Mouse (Mus musculus) heart, postnatal 0 days (tissue): Measurements from ENCODE around the gene Nedd8. TPM values are rescaled to one million over a fixed set of nuclear protein-coding genes. Genes with fewer than 3 reads are reported as not detected.
A peak's percentile ranks its signal among the peaks of the same experiment; 100 is the strongest.

Experiments
- ATAC-seq: fragments of 200-750 bp; cut with Nextera tagmentation; 2 replicates; pipeline ENCODE4 v1.8.0; 2017; ENCODE audit warnings: low read depth, moderate number of reproducible peaks, moderate library complexity; ENCODE audit not compliant: insufficient read depth
- DNase-seq: peaks from one replicate; pipeline ENCODE4 v3.0.0-alpha.2; 2016; ENCODE audit warnings: low spot score
- H3K27ac ChIP-seq: fragments of 300-500 bp; sonication (generic); 2 replicates; pipeline ENCODE4 v1.5.1; 2014; ENCODE audit warnings: low read depth, mild to moderate bottlenecking
- H3K27me3 ChIP-seq: fragments of 300-500 bp; sonication (generic); 2 replicates; pipeline ENCODE4 v1.6.1; 2014; ENCODE audit warnings: low read length, mixed read lengths; ENCODE audit not compliant: control insufficient read depth, insufficient read depth
- H3K36me3 ChIP-seq: fragments of 300-500 bp; sonication (generic); replicated peaks from 2 replicates; pipeline ENCODE4 v1.6.1; 2014; ENCODE audit warnings: low read length, mixed read lengths; ENCODE audit not compliant: control insufficient read depth, insufficient read depth
- H3K4me1 ChIP-seq: fragments of 300-500 bp; sonication (generic); 2 replicates; pipeline ENCODE4 v1.6.1; 2014; ENCODE audit warnings: antibody characterized with exemption; ENCODE audit not compliant: control insufficient read depth, insufficient read depth
- H3K4me2 ChIP-seq: fragments of 300-500 bp; sonication (generic); 2 replicates; pipeline ENCODE4 v1.6.1; 2014; ENCODE audit warnings: low read depth, mild to moderate bottlenecking, low read length, moderate library complexity
- H3K4me3 ChIP-seq: fragments of 300-500 bp; sonication (generic); 2 replicates; pipeline ENCODE4 v1.5.1; 2014; ENCODE audit warnings: low read depth, low read length
- H3K9ac ChIP-seq: fragments of 300-500 bp; sonication (generic); replicated peaks from 2 replicates; pipeline ENCODE4 v1.6.1; 2014; ENCODE audit warnings: low read depth, low read length, mixed read lengths
- H3K9me3 ChIP-seq: fragments of 300-500 bp; sonication (generic); replicated peaks from 2 replicates; pipeline ENCODE4 v1.6.1; 2016; ENCODE audit warnings: low read length; ENCODE audit not compliant: control insufficient read depth
- CTCF ChIP-seq: IDR thresholded peaks from 2 replicates; pipeline ENCODE4 v1.5.1; 2016; ENCODE audit warnings: antibody characterized with exemption, control low read depth, low read depth
- EP300 ChIP-seq: IDR thresholded peaks from 2 replicates; pipeline ENCODE4 v1.6.1; 2016; ENCODE audit warnings: antibody characterized with exemption, low read depth
- WGBS: fragments of 180-500 bp; shearing (Covaris S2); extraction: QIAGEN DNeasy Blood & Tissue Kit; methylation state at CpG from one replicate; pipeline ENCODE4 v1.1.7; 2014; 5-methylcytosine and 5-hydroxymethylcytosine counted together
- polyA plus RNA-seq: library from polyadenylated mRNA; unstranded; fragments of >200 nt; fragmentation: Nextera tagmentation; extraction: Ambion mirVana; gene quantifications from 2 replicates; pipeline ENCODE4 v1.2.1, GENCODE M21; 2015
- total RNA-seq: library from RNA; depleted of rRNA; stranded (reverse); fragments of >200 nt; gene quantifications from 2 replicates; pipeline ENCODE4 v1.2.3, GENCODE M21; 2014; ENCODE audit warnings: low replicate concordance

Nedd8 gene
- total and polyA plus RNA-seq, 2 experiments from 2014 or later, result 137 to 460 TPM

DNA sequence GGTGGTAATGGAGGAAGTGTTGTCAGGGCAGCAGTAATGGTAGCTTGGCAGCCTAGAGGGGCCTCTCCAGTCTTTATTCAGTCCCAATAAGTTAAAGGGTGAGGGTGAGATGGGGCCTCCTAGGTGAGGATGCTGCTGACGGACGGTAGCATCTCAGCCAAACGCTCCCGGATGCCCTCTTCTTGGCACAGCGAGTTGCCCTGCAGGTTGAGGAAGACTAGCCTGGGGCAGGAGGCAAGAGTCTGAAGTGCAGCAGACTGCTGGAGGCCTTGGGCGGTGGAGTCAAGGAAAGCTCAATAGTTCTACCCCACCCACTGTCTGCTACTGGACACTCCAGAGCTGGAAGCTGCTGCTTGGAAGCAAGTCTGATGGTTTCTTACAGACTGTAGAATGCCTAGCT is 44.3 kb upstream of the Nedd8 start:
- Histone ChIP-seq H3K4me2 (no peak overlapping the region), H3K9ac (no peak overlapping the region), H3K36me3 (peaks cover 17% of the 10 kb centered on the region), H3K27me3 (peaks cover 22% of the 10 kb centered on the region), H3K4me1 (no peaks in the 10 kb centered on the region; the same call in 1 of the 2 replicates), H3K27ac (no peak overlapping the region), H3K4me3 (no peak overlapping the region), H3K9me3 (no peaks in the 10 kb centered on the region)
- no peak; the same call in 1 of the 2 replicates for ATAC-seq
- TF ChIP-seq CTCF (no peak), EP300 (no peak)
- WGBS, result 90% methylated on average over 6 of the region's 6 CpGs
- DNase-seq, result no peak

- no peaks in the 10 kb centered on the region for H3K4me1 ChIP-seq
- no peak overlapping the region for H3K4me3 ChIP-seq
- no peak for ATAC-seq
- no peaks in the 10 kb centered on the region for H3K9me3 ChIP-seq
- peaks cover 22% of the 10 kb centered on the region for H3K27me3 ChIP-seq
- TF ChIP-seq EP300 (no peak), CTCF (no peak)
- DNase-seq, result peak; percentile 13
- H3K36me3 ChIP-seq, result peaks cover 17% of the 10 kb centered on the region
- no peak overlapping the region for H3K9ac ChIP-seq
- no peak overlapping the region for H3K27ac ChIP-seq
- no peak overlapping the region for H3K4me2 ChIP-seq
- 33% methylated on average over 6 of the region's 6 CpGs for WGBS
Measured at GRCm38 (mm10) chr14:55714893-55715292, 43.0 kb upstream of the Nedd8 start.

- Histone ChIP-seq H3K4me2 (peak within 1 kb of the TSS; percentile 46; the same call in 1 of the 2 replicates), H3K4me3 (no peak within 1 kb of the TSS), H3K4me1 (no peaks in the 10 kb centered on the region), H3K9me3 (no peaks in the 10 kb centered on the region), H3K27me3 (peaks cover 22% of the 10 kb centered on the region), H3K27ac (no peak within 1 kb of the TSS), H3K36me3 (peaks cover 17% of the 10 kb centered on the region), H3K9ac (no peak within 1 kb of the TSS)
- TF ChIP-seq EP300 (no peak), CTCF (no peak)
- WGBS, result 29% methylated on average over 4 of the region's 4 CpGs
- ATAC-seq, result no peak
- DNase-seq, result no peak
Measured at GRCm38 (mm10) chr14:55713729-55714122, 41.8 kb upstream of the Nedd8 start, which contains the start of gene Tgm1. TSS of gene Tgm1 (minus strand) at chr14:55713926.

- ATAC-seq (peak; percentile 43; the same call in 1 of the 2 replicates), DNase-seq (no peak)
- no peak for TF ChIP-seq CTCF
- no peak for TF ChIP-seq EP300
- Histone ChIP-seq H3K9me3 (no peaks in the 10 kb centered on the region), H3K4me3 (no peak overlapping the region), H3K4me1 (no peaks in the 10 kb centered on the region), H3K36me3 (peaks cover 17% of the 10 kb centered on the region), H3K4me2 (peak overlapping the region; percentile 46; the same call in 1 of the 2 replicates), H3K27ac (no peak overlapping the region), H3K27me3 (peaks cover 22% of the 10 kb centered on the region), H3K9ac (no peak overlapping the region)
- WGBS, result 15% methylated on average over 25 of the region's 25 CpGs
Measured at GRCm38 (mm10) chr14:55713007-55713728, 41.2 kb upstream of the Nedd8 start.

GRCm38 (mm10) chr14:55711786-55712185 is 39.9 kb upstream of the Nedd8 start:
- Histone ChIP-seq H3K9ac (no peak overlapping the region), H3K36me3 (peaks cover 8% of the 10 kb centered on the region; the same call in 1 of the 2 replicates), H3K4me1 (no peaks in the 10 kb centered on the region), H3K27me3 (peaks cover 22% of the 10 kb centered on the region), H3K4me2 (no peak overlapping the region), H3K4me3 (no peak overlapping the region), H3K9me3 (no peaks in the 10 kb centered on the region), H3K27ac (no peak overlapping the region)
- no peak for DNase-seq
- WGBS, result 70% methylated on average over 7 of the region's 7 CpGs
- ATAC-seq, result no peak
- TF ChIP-seq EP300 (no peak), CTCF (no peak)

- H3K27ac ChIP-seq, result no peak overlapping the region
Measured at GRCm38 (mm10) chr14:55709509-55709908, 37.6 kb upstream of the Nedd8 start.

More at GRCm38 (mm10) chr14:55709509-55709908, 37.6 kb upstream of the Nedd8 start:
- Histone ChIP-seq H3K27me3 (peaks cover 22% of the 10 kb centered on the region), H3K9ac (no peak overlapping the region), H3K4me2 (no peak overlapping the region), H3K4me1 (no peaks in the 10 kb centered on the region), H3K4me3 (no peak overlapping the region), H3K36me3 (no peaks in the 10 kb centered on the region), H3K9me3 (no peaks in the 10 kb centered on the region)
- DNase-seq (no peak), ATAC-seq (no peak)
- 84% methylated on average over 4 of the region's 4 CpGs for WGBS
- TF ChIP-seq CTCF (no peak), EP300 (no peak)
